Mouse (Mus musculus) CH12.LX (cell line): ENCODE data around the gene Ckap4. TPM values are rescaled to one million over a fixed set of nuclear protein-coding genes. Genes with fewer than 3 reads are reported as not detected.

Experiments used
- DNase-seq: peaks from one replicate; pipeline ENCODE4 v3.0.0-alpha.2; 2013; ENCODE audit errors: extremely low read depth
- H3K27ac ChIP-seq: 2 replicates; pipeline ENCODE4 v1.5.1; 2012; ENCODE audit warnings: low read depth, mild to moderate bottlenecking, control low read depth, moderate library complexity; ENCODE audit not compliant: insufficient read depth
- H3K27me3 ChIP-seq: replicated peaks from 2 replicates; pipeline ENCODE3; 2012; ENCODE audit warnings: inconsistent platforms
- H3K36me3 ChIP-seq, 2 experiments: replicated peaks in 1 of 2; 2 replicates each; pipeline versions ENCODE3 to v1.6.1; 2012; ENCODE audit warnings: inconsistent platforms in 1 of 2, low read length in 1 of 2, mild to moderate bottlenecking in 1 of 2, mixed read lengths in 1 of 2, moderate library complexity in 1 of 2; ENCODE audit not compliant: control insufficient read depth in 1 of 2, insufficient read depth in 1 of 2
- H3K4me1 ChIP-seq, 2 experiments: 2 replicates each; pipeline ENCODE4 v1.6.1; 2012; ENCODE audit warnings: inconsistent platforms in 1 of 2, moderate library complexity in 1 of 2; ENCODE audit not compliant: insufficient read depth in 2 of 2, control insufficient read depth in 1 of 2
- H3K4me2 ChIP-seq: 2 replicates; pipeline ENCODE4 v1.6.1; 2012; ENCODE audit warnings: low read depth, mild to moderate bottlenecking, control low read depth; ENCODE audit not compliant: poor library complexity, insufficient read depth, severe bottlenecking
- H3K4me3 ChIP-seq, 3 experiments: fragments of 150-350 bp in 1 of 3; sonication (generic) in 1 of 3; replicated peaks in 1 of 3; 2 replicates each; pipeline versions ENCODE3 to v1.5.1; 2011 to 2012; ENCODE audit warnings: low read depth in 2 of 3, low read length in 2 of 3, mild to moderate bottlenecking in 2 of 3, moderate library complexity in 2 of 3, control low read depth in 1 of 3, improper control_type of control experiment in 1 of 3, inconsistent platforms in 1 of 3, mixed read lengths in 1 of 3; ENCODE audit not compliant: poor library complexity in 1 of 3
- H3K79me2 ChIP-seq: replicated peaks from 2 replicates; pipeline ENCODE4 v1.6.1; 2012; ENCODE audit warnings: mild to moderate bottlenecking, moderate library complexity; ENCODE audit not compliant: control insufficient read depth, poor library complexity, insufficient read depth, severe bottlenecking; ENCODE audit errors: extremely low read depth
- H3K9ac ChIP-seq: 2 replicates; pipeline ENCODE4 v1.6.1; 2012; ENCODE audit warnings: low read depth, mild to moderate bottlenecking, control low read depth, moderate library complexity; ENCODE audit not compliant: insufficient read depth
- H3K9me3 ChIP-seq: replicated peaks from 2 replicates; pipeline ENCODE3; 2012; ENCODE audit warnings: low read length, inconsistent platforms, mixed read lengths
- BHLHE40 ChIP-seq: IDR thresholded peaks from 2 replicates; pipeline ENCODE4 v1.6.1; 2011; ENCODE audit warnings: mild to moderate bottlenecking, low read depth, low read length, improper control_type of control experiment
- CHD1 ChIP-seq: IDR thresholded peaks from 2 replicates; pipeline ENCODE4 v1.6.1; 2012; ENCODE audit warnings: low read depth, low read length, improper control_type of control experiment, inconsistent platforms
- CHD2 ChIP-seq: IDR thresholded peaks from 2 replicates; pipeline ENCODE4 v1.6.1; 2011; ENCODE audit warnings: low read length, improper control_type of control experiment
- CTCF ChIP-seq, 2 experiments: IDR thresholded peaks in 1 of 2; conservative IDR thresholded peaks in 1 of 2; 2 replicates each; pipeline ENCODE4 v1.5.1; 2011 to 2012; ENCODE audit warnings: low read depth in 2 of 2, low read length in 2 of 2, improper control_type of control experiment in 1 of 2, inconsistent platforms in 1 of 2, mild to moderate bottlenecking in 1 of 2, moderate library complexity in 1 of 2
- ELF1 ChIP-seq: IDR thresholded peaks from 2 replicates; pipeline ENCODE4 v1.6.1; 2014; ENCODE audit warnings: low read depth, mild to moderate bottlenecking, inconsistent platforms, low read length, improper control_type of control experiment
- GABPA ChIP-seq: IDR thresholded peaks from 2 replicates; pipeline ENCODE4 v1.6.1; 2012; ENCODE audit warnings: low read depth, low read length, improper control_type of control experiment, inconsistent platforms; ENCODE audit not compliant: insufficient replicate concordance
- IRF4 ChIP-seq: IDR thresholded peaks from 2 replicates; pipeline ENCODE4 v1.6.1; 2014; ENCODE audit warnings: low read depth, mild to moderate bottlenecking, inconsistent platforms, low read length, improper control_type of control experiment
- KAT2A ChIP-seq: IDR thresholded peaks from 2 replicates; pipeline ENCODE4 v1.6.1; 2012; ENCODE audit warnings: low read length, improper control_type of control experiment, inconsistent platforms; ENCODE audit not compliant: insufficient replicate concordance
- MAFK ChIP-seq: IDR thresholded peaks from 2 replicates; pipeline ENCODE4 v1.6.1; 2011; ENCODE audit warnings: low read length, improper control_type of control experiment; ENCODE audit not compliant: insufficient replicate concordance
- MAX ChIP-seq: IDR thresholded peaks from 2 replicates; pipeline ENCODE4 v1.6.1; 2011; ENCODE audit warnings: low read length, improper control_type of control experiment
- MYC ChIP-seq: IDR thresholded peaks from 2 replicates; pipeline ENCODE4 v1.6.1; 2011; ENCODE audit warnings: low read depth, mild to moderate bottlenecking, improper control_type of control experiment, low read length
- NELFE ChIP-seq: IDR thresholded peaks from 2 replicates; pipeline ENCODE4 v1.6.1; 2011; ENCODE audit warnings: low read depth, low read length, improper control_type of control experiment
- NRF1 ChIP-seq: IDR thresholded peaks from 2 replicates; pipeline ENCODE4 v1.6.1; 2014; ENCODE audit warnings: low read depth, mild to moderate bottlenecking, inconsistent platforms, low read length, improper control_type of control experiment, moderate library complexity
- PAX5 ChIP-seq: IDR thresholded peaks from 2 replicates; pipeline ENCODE4 v1.6.1; 2012; ENCODE audit warnings: low read length, inconsistent platforms, mixed read lengths
- RAD21 ChIP-seq: IDR thresholded peaks from 2 replicates; pipeline ENCODE4 v1.6.1; 2011; ENCODE audit warnings: low read depth, mild to moderate bottlenecking, low read length, improper control_type of control experiment, moderate library complexity
- SIN3A ChIP-seq: IDR thresholded peaks from 2 replicates; pipeline ENCODE4 v1.6.1; 2012; ENCODE audit warnings: low read length, improper control_type of control experiment, inconsistent platforms
- SMC3 ChIP-seq: IDR thresholded peaks from 2 replicates; pipeline ENCODE4 v1.6.1; 2011; ENCODE audit warnings: low read depth, low read length, improper control_type of control experiment
- TCF12 ChIP-seq: IDR thresholded peaks from 2 replicates; pipeline ENCODE4 v1.6.1; 2014; ENCODE audit warnings: low read depth, mild to moderate bottlenecking, inconsistent platforms, low read length, improper control_type of control experiment
- USF2 ChIP-seq: conservative IDR thresholded peaks from 2 replicates; pipeline ENCODE4 v1.6.1; 2011; ENCODE audit warnings: low read depth, low read length, improper control_type of control experiment
- ZNF384 ChIP-seq: IDR thresholded peaks from 2 replicates; pipeline ENCODE4 v1.6.1; 2012; ENCODE audit warnings: low read depth, low read length, improper control_type of control experiment, inconsistent platforms
- dilution Hi-C: fragments of 300-500 bp; cut with MboI; formaldehyde crosslinking; loops from 2 replicates; pipeline ENCODE4 v1.14.3; 2020; ENCODE audit warnings: low sequenced_read_pairs; ENCODE audit not compliant: extremely low pct_unique_long_range_greater_than_20kb, extremely low pct_ligation_motif_present
- in situ Hi-C: fragments of 300-500 bp; cut with MboI; formaldehyde crosslinking; loops from 3 replicates; pipeline ENCODE4 v1.14.3; 2019; ENCODE audit warnings: low sequenced_read_pairs, low pct_ligation_motif_present, low pct_unique_long_range_greater_than_20kb, mixed read lengths
- polyA plus RNA-seq: library from polyadenylated mRNA; unstranded; fragments of >175 nt; gene quantifications from 2 replicates; pipeline ENCODE4 v1.2.1, GENCODE M21; 2012; ENCODE audit warnings: low read depth; ENCODE audit not compliant: insufficient read length
- total RNA-seq, 2 experiments: library from RNA; depleted of rRNA; stranded (reverse); fragments of 300-350 nt in 1 of 2; fragments of >200 nt in 1 of 2; gene quantifications; 2 replicates each; pipeline ENCODE4 v1.2.3; 2012 to 2014

Ckap4 gene
- total and polyA plus RNA-seq, 3 experiments = 24.4 to 71.2 (median 35.0) TPM

- no peaks in the 10 kb centered on the region for H3K36me3 ChIP-seq
- H3K9ac ChIP-seq = no peak overlapping the region
- no peak overlapping the region for H3K4me2 ChIP-seq
- no peak for DNase-seq
- dilution Hi-C loops = no loop called here
- H3K9me3 ChIP-seq = peaks cover 12% of the 10 kb centered on the region
- H3K27me3 ChIP-seq = no peaks in the 10 kb centered on the region
- H3K79me2 ChIP-seq = no peaks in the 10 kb centered on the region
- peaks cover 3 to 19% of the 10 kb centered on the region in 2 experiments; a peak in 3 of 4 replicates for H3K4me1 ChIP-seq
- peak; percentile 72 for TF ChIP-seq SMC3
- TF ChIP-seq SIN3A = no peak
- peak; percentile 58 to 60; a peak in 3 of 4 replicates for TF ChIP-seq CTCF (conservative IDR thresholded peaks at IDR 0.05 in 1 of 2, IDR thresholded peaks at IDR 0.05 in 1 of 2; ENCODE audit: low read depth in 2 of 2, low read length in 2 of 2)
- TF ChIP-seq NELFE = no peak
- no peak for TF ChIP-seq IRF4
- no peak for TF ChIP-seq BHLHE40
- TF ChIP-seq MAX = no peak
- no peak for TF ChIP-seq MAFK
- no peak for TF ChIP-seq CHD1
- TF ChIP-seq USF2 = no peak
- no peak for TF ChIP-seq ELF1
- TF ChIP-seq MYC = no peak
- peak; percentile 49 for TF ChIP-seq RAD21
- no peak for TF ChIP-seq ZNF384
- TF ChIP-seq GABPA = no peak
- in situ Hi-C loops = no loop called here
- no peak overlapping the region for H3K27ac ChIP-seq
- H3K4me3 ChIP-seq = no peak overlapping the region
These were observed 24.6 kb upstream of the Ckap4 start for GRCm38 (mm10) chr10:84558511-84558910.

GRCm38 (mm10) chr10:84556120-84556519 is 22.3 kb upstream of the Ckap4 start:
- DNase-seq = no peak
- peaks cover 0 to 28% of the 10 kb centered on the region in 2 experiments; a peak in 2 of 4 replicates for H3K4me1 ChIP-seq
- in situ Hi-C loops = no loop called here
- H3K9ac ChIP-seq = no peak overlapping the region
- H3K79me2 ChIP-seq = no peaks in the 10 kb centered on the region
- H3K36me3 ChIP-seq = no peaks in the 10 kb centered on the region
- dilution Hi-C loops = no loop called here
- peaks cover 15% of the 10 kb centered on the region for H3K9me3 ChIP-seq
- H3K4me2 ChIP-seq = no peak overlapping the region
- TF ChIP-seq KAT2A (no peak), TCF12 (no peak), PAX5 (no peak), SIN3A (no peak), NRF1 (no peak), USF2 (no peak), ZNF384 (peak; percentile 52), BHLHE40 (peak; percentile 23; the same call in 1 of the 2 replicates), CHD2 (no peak)
- TF ChIP-seq, all 38 proteins: peak for 2
- Histone ChIP-seq H3K4me3 (no peak overlapping the region), H3K27ac (no peak overlapping the region), H3K27me3 (no peaks in the 10 kb centered on the region)
